Mouse (Mus musculus) thymus, adult 2 months (tissue): ENCODE measurements around the gene Tomm40l.

Experiments
- CTCF ChIP-seq: fragments of 200-500 bp; IDR thresholded peaks from 2 replicates; pipeline ENCODE4 v1.5.1; 2012; ENCODE audit warnings: mild to moderate bottlenecking, control low read depth, low read length, moderate library complexity, borderline replicate concordance; ENCODE audit not compliant: control insufficient read depth, poor library complexity, insufficient read depth; ENCODE audit errors: extremely low read depth
- POLR2A ChIP-seq: fragments of 200-500 bp; IDR thresholded peaks from 2 replicates; pipeline ENCODE4 v1.6.1; 2012; ENCODE audit warnings: mild to moderate bottlenecking, low read length, control low read depth, moderate library complexity; ENCODE audit not compliant: control insufficient read depth, poor library complexity, insufficient read depth; ENCODE audit errors: extremely low read depth

DNA sequence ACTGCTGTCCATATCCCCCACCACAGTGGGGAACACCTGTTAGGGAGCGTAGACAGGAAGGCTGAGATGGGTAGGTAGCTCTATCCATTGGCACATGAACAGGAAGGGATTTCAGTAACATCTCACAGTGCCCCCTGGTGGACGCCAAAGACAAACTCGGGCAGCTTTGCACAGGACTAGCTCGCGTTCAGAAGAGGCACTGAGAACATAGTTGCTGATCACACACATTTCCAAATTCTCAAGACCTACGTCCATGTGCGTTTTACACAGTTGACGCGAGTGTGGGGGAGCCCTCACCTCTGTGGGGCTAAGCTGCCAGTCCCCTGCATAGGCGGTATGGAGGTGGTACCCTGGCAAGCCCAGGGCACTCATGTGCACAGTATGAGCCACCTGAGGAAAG, 1.4 kb downstream of the Tomm40l start:
- TF ChIP-seq POLR2A: no peak
- TF ChIP-seq CTCF: peak; percentile 65; the same call in 1 of the 2 replicates
